Mouse (Mus musculus) mature B cell (primary cell): ENCODE measurements around the gene Slc25a35.
"Not testable (repeated sequence)": the region's sequence is repeated elsewhere in the genome, so short reads cannot be mapped to it uniquely, and the experiment has no call there.

Source experiments
- in situ Hi-C: fragments of 300-500 bp; cut with MboI; formaldehyde crosslinking; loops from 2 replicates; pipeline ENCODE4 v1.14.3; 2019

Gene Slc25a35

GRCm38 (mm10) chr11:68967337-68968282 is at the start of gene Slc25a35:
Gene Slc25a35 (plus strand): TSS chr11:68968131.
- in situ Hi-C loops, result no loop called here

- in situ Hi-C loops, result no loop called here
Observed at GRCm38 (mm10) chr11:68923191-68923590, 44.7 kb upstream of the Slc25a35 start.

- in situ Hi-C loops, result no loop called here
Observed at GRCm38 (mm10) chr11:68924749-68925148, 43.2 kb upstream of the Slc25a35 start.

- in situ Hi-C loops, result no loop called here
Observed at GRCm38 (mm10) chr11:68926981-68927380, 41.0 kb upstream of the Slc25a35 start, which contains the start of gene Odf4. Gene Odf4 (minus strand): TSS chr11:68927081.

GRCm38 (mm10) chr11:68929947-68930346 is 38.0 kb upstream of the Slc25a35 start:
- in situ Hi-C loops, result no loop called here

GRCm38 (mm10) chr11:68933885-68934507 is 33.9 kb upstream of the Slc25a35 start:
- in situ Hi-C loops, result no loop called here

- in situ Hi-C loops, result not testable (repeated sequence)
Observed at GRCm38 (mm10) chr11:68936951-68937350, 31.0 kb upstream of the Slc25a35 start.

GRCm38 (mm10) chr11:68939451-68940304 is 28.3 kb upstream of the Slc25a35 start:
- in situ Hi-C loops, result no loop called here

- in situ Hi-C loops, result no loop called here
Observed at GRCm38 (mm10) chr11:68940516-68940915, 27.4 kb upstream of the Slc25a35 start.

GRCm38 (mm10) chr11:68942731-68943130 is 25.2 kb upstream of the Slc25a35 start:
- in situ Hi-C loops, result no loop called here

GRCm38 (mm10) chr11:68945245-68945644 is 22.7 kb upstream of the Slc25a35 start:
- in situ Hi-C loops, result no loop called here

GRCm38 (mm10) chr11:68946001-68946400 is 21.9 kb upstream of the Slc25a35 start:
- in situ Hi-C loops, result no loop called here

- in situ Hi-C loops, result no loop called here
Observed at GRCm38 (mm10) chr11:68946806-68947440, 21.0 kb upstream of the Slc25a35 start.

GRCm38 (mm10) chr11:68947542-68947993 is 20.4 kb upstream of the Slc25a35 start:
- in situ Hi-C loops, result no loop called here

GRCm38 (mm10) chr11:68953903-68954302 is 14.0 kb upstream of the Slc25a35 start:
- in situ Hi-C loops, result no loop called here

- in situ Hi-C loops, result no loop called here
Observed at GRCm38 (mm10) chr11:68954408-68954807, 13.5 kb upstream of the Slc25a35 start.

GRCm38 (mm10) chr11:68955473-68955872 is 12.5 kb upstream of the Slc25a35 start:
- in situ Hi-C loops, result no loop called here

- in situ Hi-C loops, result no loop called here
Observed at GRCm38 (mm10) chr11:68956107-68956506, 11.8 kb upstream of the Slc25a35 start.

- in situ Hi-C loops, result no loop called here
Observed at GRCm38 (mm10) chr11:68956697-68957096, 11.2 kb upstream of the Slc25a35 start.

GRCm38 (mm10) chr11:68957308-68957707 is 10.6 kb upstream of the Slc25a35 start, which contains the start of gene Arhgef15:
Gene Arhgef15 (minus strand): TSS chr11:68957480.
- in situ Hi-C loops, result no loop called here

- in situ Hi-C loops, result no loop called here
Observed at GRCm38 (mm10) chr11:68957971-68958370, 10.0 kb upstream of the Slc25a35 start.
